Mouse (Mus musculus) liver, embryonic 12.5 days (tissue): ENCODE results near the gene Atp6v1b1. TPM values are rescaled to one million over a fixed set of nuclear protein-coding genes. Genes with fewer than 3 reads are reported as not detected.

ENCODE experiments used
- ATAC-seq: fragments of 200-750 bp; cut with Nextera tagmentation; 2 replicates; pipeline ENCODE4 v1.8.0; 2017; ENCODE audit warnings: moderate number of reproducible peaks, mild to moderate bottlenecking, moderate library complexity
- H3K27ac ChIP-seq: fragments of 300-500 bp; sonication (generic); 2 replicates; pipeline ENCODE4 v1.5.1; 2016; ENCODE audit warnings: mild to moderate bottlenecking
- H3K27me3 ChIP-seq: fragments of 300-500 bp; sonication (generic); replicated peaks from 2 replicates; pipeline ENCODE4 v1.6.1; 2016; ENCODE audit warnings: mild to moderate bottlenecking, moderate library complexity
- H3K36me3 ChIP-seq: fragments of 300-500 bp; sonication (generic); 2 replicates; pipeline ENCODE4 v1.6.1; 2016; ENCODE audit warnings: mild to moderate bottlenecking, moderate library complexity
- H3K4me1 ChIP-seq: fragments of 300-500 bp; sonication (generic); 2 replicates; pipeline ENCODE4 v1.6.1; 2016
- H3K4me2 ChIP-seq: fragments of 300-500 bp; sonication (generic); 2 replicates; pipeline ENCODE4 v1.6.1; 2016; ENCODE audit warnings: mild to moderate bottlenecking, moderate library complexity
- H3K4me3 ChIP-seq: fragments of 300-500 bp; sonication (generic); 2 replicates; pipeline ENCODE4 v1.5.1; 2016; ENCODE audit warnings: mild to moderate bottlenecking, moderate library complexity
- H3K9ac ChIP-seq: fragments of 300-500 bp; sonication (generic); 2 replicates; pipeline ENCODE4 v1.6.1; 2016; ENCODE audit warnings: mild to moderate bottlenecking, moderate library complexity
- H3K9me3 ChIP-seq: fragments of 300-500 bp; sonication (generic); replicated peaks from 2 replicates; pipeline ENCODE4 v1.6.1; 2016; ENCODE audit warnings: mild to moderate bottlenecking, moderate library complexity
- WGBS: fragments of 180-500 bp; shearing (Covaris S2); methylation state at CpG from one replicate; pipeline ENCODE4 v1.1.7; 2016; ENCODE audit not compliant: insufficient replicate concordance; 5-methylcytosine and 5-hydroxymethylcytosine counted together
- polyA plus RNA-seq: library from polyadenylated mRNA; unstranded; fragments of >200 nt; fragmentation: Nextera tagmentation; extraction: Ambion mirVana; gene quantifications from 2 replicates; pipeline ENCODE4 v1.2.1, GENCODE M21; 2016

The Atp6v1b1 gene
- polyA plus RNA-seq, 1 experiment from 2014 or later, result not detected

DNA sequence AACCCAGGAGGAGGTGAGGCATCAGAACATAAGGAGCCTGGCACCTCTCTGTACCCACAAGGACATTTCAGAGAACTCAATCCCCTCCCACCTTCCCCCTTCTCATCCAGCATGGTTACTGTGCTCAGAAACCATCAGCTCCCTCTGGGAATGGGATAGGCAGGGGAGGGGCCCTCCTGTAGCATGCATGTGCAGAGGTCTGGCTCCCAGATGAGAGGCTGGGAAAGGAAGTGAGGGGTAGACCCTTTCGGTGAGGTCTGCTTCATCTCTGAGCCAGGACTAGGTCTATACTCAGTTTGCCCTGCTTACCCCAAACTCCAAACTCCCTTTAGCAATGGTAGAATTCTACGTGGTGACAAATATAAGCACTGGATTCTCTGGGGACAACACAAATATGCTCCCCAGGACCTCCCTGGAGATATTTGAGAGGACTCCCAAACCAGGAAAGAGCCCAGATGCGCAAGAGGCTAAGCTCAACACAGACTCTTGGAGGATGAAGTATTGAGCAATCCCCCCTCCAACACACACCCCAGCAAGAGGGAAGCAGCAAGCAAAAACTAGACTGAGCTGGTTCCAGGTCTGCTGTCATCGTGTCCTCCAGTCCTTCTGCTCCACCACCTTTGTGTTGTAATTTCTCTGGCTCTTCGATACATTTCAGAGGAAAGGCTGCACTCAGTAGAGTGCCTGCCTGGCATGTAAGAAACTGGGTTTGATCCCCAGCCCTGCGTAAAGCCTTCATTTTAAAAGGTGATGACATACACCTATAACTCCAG, 34.9 kb upstream of the Atp6v1b1 start:
- Histone ChIP-seq H3K9me3 (no peaks in the 10 kb centered on the region), H3K27ac (no peak overlapping the region), H3K36me3 (no peaks in the 10 kb centered on the region), H3K4me1 (peaks cover 20% of the 10 kb centered on the region), H3K27me3 (peaks cover 100% of the 10 kb centered on the region), H3K9ac (no peak overlapping the region), H3K4me2 (no peak overlapping the region), H3K4me3 (no peak overlapping the region)
- ATAC-seq, result no peak
- 7% methylated on average over 6 of the region's 6 CpGs for WGBS

DNA sequence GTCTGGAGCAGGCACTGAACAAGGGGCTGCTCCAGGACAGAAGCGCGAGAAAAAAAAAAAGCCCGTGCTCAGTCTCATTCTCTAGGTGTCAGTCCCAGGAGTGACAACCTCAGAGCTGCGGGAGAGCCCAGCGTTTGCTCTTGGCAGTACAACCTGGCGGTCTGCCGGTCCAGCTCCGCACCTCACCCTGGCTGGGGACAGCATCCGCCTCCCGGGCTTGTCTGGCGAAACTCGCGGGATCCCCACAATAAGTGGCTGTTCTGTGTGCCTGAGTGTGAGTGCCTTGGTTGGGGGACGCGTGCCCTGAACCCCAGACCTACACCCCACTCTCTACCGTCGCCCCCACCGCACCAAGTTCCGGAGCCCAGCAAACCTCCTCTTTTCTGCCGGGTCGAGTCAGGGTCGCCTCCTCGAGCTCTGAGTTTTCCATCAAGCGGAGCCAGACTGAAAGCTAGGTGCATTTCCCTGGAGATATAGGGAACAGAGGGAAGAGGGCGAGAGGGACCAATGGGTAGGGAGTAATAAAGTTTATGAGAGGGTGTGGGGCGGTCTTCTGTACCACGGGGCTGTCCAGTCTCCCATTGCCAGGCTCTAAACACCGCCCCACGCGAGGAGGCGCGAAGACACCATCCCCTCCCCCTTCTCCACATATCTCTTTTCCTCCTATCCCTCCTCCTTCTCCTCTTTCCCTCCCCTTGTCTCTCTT, 32.3 kb upstream of the Atp6v1b1 start:
- H3K4me3 ChIP-seq, result peak overlapping the region; percentile 44

DNA sequence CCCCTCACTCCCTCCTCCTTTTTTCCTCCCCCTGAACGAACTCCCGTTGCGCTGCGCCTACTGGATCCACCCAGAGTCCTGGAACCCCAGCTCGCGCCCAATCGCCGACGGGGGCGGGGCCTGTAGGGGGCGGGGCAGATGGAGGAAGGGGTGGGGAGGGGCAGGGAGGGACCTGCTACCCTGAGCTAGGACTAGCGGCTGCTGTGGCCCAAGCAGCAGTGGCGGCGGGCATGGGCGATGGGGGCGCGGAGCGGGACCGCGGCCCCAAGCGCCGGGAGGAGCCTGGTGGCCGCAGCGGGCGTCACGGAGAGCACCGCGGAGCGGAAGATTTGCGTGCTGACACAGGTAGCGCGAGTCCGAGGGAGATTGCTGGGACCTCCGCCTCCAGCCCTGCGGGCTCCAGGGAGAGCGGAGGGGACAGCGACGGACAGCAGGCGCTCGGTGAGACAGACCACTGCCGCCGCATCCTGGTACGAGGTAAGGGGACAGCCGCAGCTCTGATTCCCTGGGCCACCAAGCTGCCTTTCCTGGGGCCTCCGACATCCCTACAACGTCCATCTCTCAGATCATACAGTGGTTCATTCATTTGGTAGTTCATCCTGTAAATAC, 31.6 kb upstream of the Atp6v1b1 start, which contains the start of gene Vax2:
Gene Vax2, plus strand, starts transcription at position 198 of the 609 bp plus-strand sequence.
- peaks cover 100% of the 10 kb centered on the region for H3K27me3 ChIP-seq
- peak within 1 kb of the TSS; percentile 69 for H3K4me2 ChIP-seq
- no peaks in the 10 kb centered on the region for H3K9me3 ChIP-seq
- H3K4me3 ChIP-seq, result peak within 1 kb of the TSS; percentile 44
- WGBS, result 2% methylated on average over 46 of the region's 46 CpGs
- H3K36me3 ChIP-seq, result no peaks in the 10 kb centered on the region
- H3K27ac ChIP-seq, result no peak within 1 kb of the TSS
- H3K9ac ChIP-seq, result no peak within 1 kb of the TSS
- H3K4me1 ChIP-seq, result peaks cover 20% of the 10 kb centered on the region
- ATAC-seq, result peak; percentile 78

More for the DNA sequence above, 32.3 kb upstream of the Atp6v1b1 start:
- 2% methylated on average over 32 of the region's 32 CpGs for WGBS
- Histone ChIP-seq H3K4me1 (peaks cover 20% of the 10 kb centered on the region), H3K36me3 (no peaks in the 10 kb centered on the region), H3K9me3 (no peaks in the 10 kb centered on the region), H3K4me2 (peak overlapping the region; percentile 69), H3K27ac (no peak overlapping the region), H3K27me3 (peaks cover 100% of the 10 kb centered on the region), H3K9ac (no peak overlapping the region)
- peak; percentile 58 for ATAC-seq

DNA sequence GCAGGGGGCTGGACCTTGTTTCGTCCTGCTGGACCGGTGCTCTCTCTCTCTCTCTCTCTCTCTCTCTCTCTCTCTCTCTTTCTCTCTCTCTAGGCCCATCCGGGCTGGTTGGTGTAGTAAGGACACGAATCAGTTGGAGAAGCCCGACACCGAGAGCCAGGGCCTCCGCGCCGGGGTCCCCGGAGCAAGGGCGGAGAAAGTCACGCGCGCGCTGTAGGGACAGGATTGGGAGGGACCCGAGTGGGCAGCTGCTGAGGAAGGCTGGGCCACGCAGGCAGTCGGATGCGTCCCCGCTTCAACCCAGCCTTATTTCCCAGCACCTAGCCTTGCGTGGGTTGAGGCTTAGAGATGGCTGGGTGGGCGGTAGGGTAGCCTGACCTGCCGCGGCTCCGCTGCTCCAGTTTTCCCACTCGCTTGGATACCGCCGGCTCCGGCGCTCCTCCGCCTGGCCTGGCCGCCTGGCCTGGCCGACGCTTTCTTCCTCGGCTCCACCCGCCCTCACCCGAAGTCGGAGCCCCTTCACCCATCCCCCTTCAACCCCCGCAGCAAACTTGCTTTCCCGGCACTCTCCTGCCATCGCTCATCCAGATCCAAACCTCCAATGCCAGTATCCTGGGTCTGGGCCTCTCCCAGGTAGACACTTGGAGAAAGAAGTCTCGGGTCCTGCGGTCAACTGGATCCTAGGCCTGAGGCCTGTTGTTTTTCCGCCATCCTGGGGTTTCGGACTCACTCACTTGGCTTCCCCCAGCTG, 30.9 kb upstream of the Atp6v1b1 start:
- Histone ChIP-seq H3K27ac (no peak overlapping the region), H3K27me3 (peaks cover 99% of the 10 kb centered on the region), H3K9ac (no peak overlapping the region), H3K4me1 (peaks cover 20% of the 10 kb centered on the region), H3K4me2 (peak overlapping the region; percentile 69), H3K9me3 (no peaks in the 10 kb centered on the region), H3K36me3 (no peaks in the 10 kb centered on the region), H3K4me3 (peak overlapping the region; percentile 44)
- WGBS, result 8% methylated on average over 45 of the region's 45 CpGs
- no peak for ATAC-seq

DNA sequence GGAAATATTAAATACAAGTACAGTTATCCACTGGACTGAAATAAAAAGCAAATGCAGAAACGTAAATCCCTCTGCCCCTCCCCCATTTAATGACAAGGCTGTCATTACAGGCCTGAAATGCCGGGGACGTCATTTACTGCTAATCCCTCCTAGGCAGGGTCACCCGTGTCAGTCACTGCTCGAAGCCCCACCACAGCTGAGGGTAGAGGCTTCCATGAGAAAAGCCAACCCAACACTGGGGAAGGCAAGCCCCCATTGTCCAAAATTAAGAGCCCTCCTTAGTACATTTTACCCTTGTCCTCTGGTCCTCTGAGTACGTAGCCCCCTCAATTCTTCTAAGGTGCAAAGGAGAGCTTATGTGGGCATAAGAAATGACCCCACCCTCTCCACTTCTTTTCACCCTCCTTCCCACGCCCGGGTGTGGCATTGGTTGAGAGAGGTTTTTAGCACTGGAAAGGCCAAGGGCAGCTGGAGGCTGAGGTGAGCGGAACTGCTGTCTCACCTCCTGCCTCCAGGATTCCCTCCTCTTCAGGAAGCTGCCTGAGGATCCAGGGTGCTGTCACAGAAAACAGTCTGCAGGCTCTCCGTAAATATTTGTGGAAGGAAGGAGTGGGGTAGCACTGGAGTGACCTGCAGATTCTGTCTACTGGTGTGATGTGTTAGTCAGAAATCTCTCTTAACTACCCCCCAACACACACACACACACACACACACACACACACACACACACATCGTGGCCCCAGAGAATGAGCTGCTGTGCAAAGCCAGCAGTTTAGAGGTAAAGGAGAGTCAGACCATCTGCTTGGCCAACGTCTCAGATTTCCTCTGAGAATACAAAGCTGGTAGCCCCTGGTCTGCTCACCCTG, 29.3 kb upstream of the Atp6v1b1 start:
- H3K4me2 ChIP-seq, result no peak overlapping the region
- H3K9ac ChIP-seq, result no peak overlapping the region
- H3K4me1 ChIP-seq, result peaks cover 20% of the 10 kb centered on the region
- H3K4me3 ChIP-seq, result no peak overlapping the region
- peaks cover 99% of the 10 kb centered on the region for H3K27me3 ChIP-seq
- WGBS, result 8% methylated on average over 12 of the region's 12 CpGs
- ATAC-seq, result no peak
- no peaks in the 10 kb centered on the region for H3K36me3 ChIP-seq
- no peaks in the 10 kb centered on the region for H3K9me3 ChIP-seq
- H3K27ac ChIP-seq, result no peak overlapping the region

DNA sequence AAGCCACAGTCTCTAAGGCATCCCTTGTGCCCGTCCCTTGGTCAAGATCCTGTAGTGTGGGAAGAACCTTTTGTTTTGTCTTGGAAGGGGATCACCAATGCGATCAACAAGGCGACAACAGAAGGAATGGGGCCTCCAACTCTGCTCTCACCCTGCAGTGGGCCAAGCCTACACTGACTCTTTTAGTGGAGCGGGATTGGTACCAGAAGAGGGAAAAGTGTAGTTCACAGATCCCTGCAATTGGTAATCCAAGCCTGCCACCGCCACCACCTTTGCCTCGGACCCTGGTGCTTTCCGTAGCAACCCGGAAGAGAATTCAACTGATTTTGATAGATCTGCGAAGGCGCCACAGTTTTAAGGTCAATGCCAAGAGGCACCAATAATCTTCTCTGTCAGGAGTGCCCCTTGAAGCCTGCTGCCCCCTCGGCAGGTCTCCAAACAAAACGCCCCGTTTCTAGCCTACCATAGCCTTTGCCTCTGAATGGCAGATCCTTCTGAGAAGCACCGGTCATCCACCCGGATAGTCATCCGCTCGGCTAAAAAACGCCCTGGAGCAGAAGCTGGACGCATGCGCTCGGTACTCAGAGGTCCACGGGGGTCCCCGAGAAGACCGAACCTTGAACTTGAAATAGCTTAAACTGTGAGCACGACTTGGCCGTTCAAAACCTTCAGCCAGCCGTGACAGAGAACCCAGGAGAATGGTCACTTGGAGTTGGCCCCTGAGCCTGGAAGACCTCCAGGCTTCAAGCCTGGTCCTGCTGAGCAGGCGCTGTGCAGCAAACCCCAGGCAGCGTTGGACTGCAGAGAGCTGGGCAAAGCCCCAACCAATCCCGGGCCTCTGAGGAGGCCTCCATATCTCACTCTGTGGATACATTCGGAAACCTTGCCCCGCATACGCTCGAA, 28.3 kb upstream of the Atp6v1b1 start:
- H3K9ac ChIP-seq, result no peak overlapping the region
- peaks cover 20% of the 10 kb centered on the region for H3K4me1 ChIP-seq
- no peak overlapping the region for H3K4me3 ChIP-seq
- H3K4me2 ChIP-seq, result no peak overlapping the region
- no peak overlapping the region for H3K27ac ChIP-seq
- peaks cover 98% of the 10 kb centered on the region for H3K27me3 ChIP-seq
- H3K9me3 ChIP-seq, result no peaks in the 10 kb centered on the region
- no peak for ATAC-seq
- WGBS, result 3% methylated on average over 34 of the region's 34 CpGs
- no peaks in the 10 kb centered on the region for H3K36me3 ChIP-seq

DNA sequence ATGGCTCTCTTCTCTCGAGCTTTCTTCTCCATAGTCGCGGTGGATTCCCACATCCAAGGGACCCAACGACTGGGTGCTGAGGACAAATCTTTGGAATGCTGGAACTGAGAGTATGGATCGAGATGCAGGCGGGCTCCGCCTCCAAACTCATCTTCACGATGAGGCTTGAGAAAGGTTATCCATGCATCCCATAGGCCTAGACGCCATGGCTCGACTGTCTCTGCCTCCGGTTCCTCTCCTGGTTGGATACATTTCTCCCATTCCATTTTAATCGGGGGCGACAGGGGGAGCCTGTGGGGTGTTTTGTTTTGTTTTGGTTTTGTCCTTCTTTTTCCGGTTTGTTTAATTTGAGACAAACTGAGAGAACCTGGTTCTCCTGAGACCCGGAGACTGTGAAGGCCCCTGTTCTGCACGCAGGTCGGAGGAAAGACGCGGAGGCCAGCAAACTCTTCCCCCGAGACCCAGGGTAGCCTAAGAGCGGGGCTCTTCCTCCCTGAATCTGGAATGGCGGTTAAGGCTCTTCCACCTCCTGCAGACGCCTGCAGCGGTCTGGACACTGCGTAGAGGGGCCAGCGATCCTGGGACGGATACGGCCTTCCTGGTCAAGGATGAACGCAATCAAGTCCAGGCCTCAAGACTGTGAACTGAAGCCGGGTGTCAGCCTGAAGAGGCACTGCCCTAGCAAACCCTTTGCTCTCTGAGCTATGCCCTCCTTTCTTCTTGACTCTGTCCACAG, 27.2 kb upstream of the Atp6v1b1 start:
- no peaks in the 10 kb centered on the region for H3K9me3 ChIP-seq
- H3K9ac ChIP-seq, result no peak overlapping the region
- 0 out of 2 replicates have a peak overlapping the region, but pooled peaks have one; percentile 3 for H3K4me2 ChIP-seq
- ATAC-seq, result no peak
- no peak overlapping the region for H3K27ac ChIP-seq
- 4% methylated on average over 30 of the region's 30 CpGs for WGBS
- H3K4me1 ChIP-seq, result peaks cover 17% of the 10 kb centered on the region
- no peak overlapping the region for H3K4me3 ChIP-seq
- no peaks in the 10 kb centered on the region for H3K36me3 ChIP-seq
- H3K27me3 ChIP-seq, result peaks cover 96% of the 10 kb centered on the region

DNA sequence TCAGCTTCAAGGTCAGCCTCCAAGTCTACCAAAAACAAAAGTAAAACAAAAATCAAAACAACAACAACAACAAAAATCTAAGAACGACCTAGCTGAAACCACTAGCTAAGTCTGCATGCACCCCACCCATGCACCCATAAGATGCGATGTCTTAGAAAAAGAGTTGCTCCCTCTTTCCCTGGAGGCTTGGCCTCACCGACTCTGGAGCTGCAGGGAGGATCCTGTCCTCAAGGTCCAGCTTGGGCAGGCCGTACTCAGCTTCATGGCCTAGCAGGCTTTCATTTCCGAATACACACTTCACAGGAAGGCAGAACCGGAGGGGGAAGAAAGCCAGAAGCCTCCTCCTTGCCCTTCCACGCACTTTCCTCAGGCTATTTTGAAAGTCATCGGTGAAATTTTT, 25.8 kb upstream of the Atp6v1b1 start:
- H3K4me3 ChIP-seq, result no peak overlapping the region
- no peak overlapping the region for H3K27ac ChIP-seq
- no peak for ATAC-seq
- no peak overlapping the region for H3K4me2 ChIP-seq
- no peaks in the 10 kb centered on the region for H3K9me3 ChIP-seq
- 5% methylated on average over 8 of the region's 8 CpGs for WGBS
- peaks cover 3% of the 10 kb centered on the region; the same call in 1 of the 2 replicates for H3K4me1 ChIP-seq
- no peak overlapping the region for H3K9ac ChIP-seq
- no peaks in the 10 kb centered on the region for H3K36me3 ChIP-seq
- peaks cover 96% of the 10 kb centered on the region for H3K27me3 ChIP-seq

DNA sequence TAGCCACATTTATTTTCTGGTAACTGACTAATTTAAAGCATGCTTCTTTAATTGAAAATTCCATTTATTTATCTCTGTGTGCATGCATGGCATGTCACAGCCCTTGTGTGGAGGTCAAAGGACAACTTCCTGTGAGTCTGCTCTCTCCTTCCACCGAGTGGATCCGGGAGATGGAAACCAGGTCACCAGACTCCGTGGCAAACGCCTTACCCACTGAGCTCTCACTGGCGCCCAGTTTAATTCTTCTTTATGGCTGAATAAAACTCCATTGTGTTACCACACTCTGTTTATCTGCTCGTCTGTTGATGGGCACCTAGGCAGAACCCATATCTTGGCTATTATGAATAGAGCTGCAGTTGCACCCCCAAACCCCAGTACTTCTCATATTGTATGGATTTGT, 20.3 kb upstream of the Atp6v1b1 start:
- no peak overlapping the region for H3K4me2 ChIP-seq
- no peak for ATAC-seq
- H3K36me3 ChIP-seq, result no peaks in the 10 kb centered on the region
- no peak overlapping the region for H3K9ac ChIP-seq
- H3K4me3 ChIP-seq, result no peak overlapping the region
- no peaks in the 10 kb centered on the region for H3K9me3 ChIP-seq
- H3K4me1 ChIP-seq, result no peaks in the 10 kb centered on the region
- H3K27me3 ChIP-seq, result peaks cover 67% of the 10 kb centered on the region
- no peak overlapping the region for H3K27ac ChIP-seq
- WGBS, result 10% methylated on average over 6 of the region's 6 CpGs

DNA sequence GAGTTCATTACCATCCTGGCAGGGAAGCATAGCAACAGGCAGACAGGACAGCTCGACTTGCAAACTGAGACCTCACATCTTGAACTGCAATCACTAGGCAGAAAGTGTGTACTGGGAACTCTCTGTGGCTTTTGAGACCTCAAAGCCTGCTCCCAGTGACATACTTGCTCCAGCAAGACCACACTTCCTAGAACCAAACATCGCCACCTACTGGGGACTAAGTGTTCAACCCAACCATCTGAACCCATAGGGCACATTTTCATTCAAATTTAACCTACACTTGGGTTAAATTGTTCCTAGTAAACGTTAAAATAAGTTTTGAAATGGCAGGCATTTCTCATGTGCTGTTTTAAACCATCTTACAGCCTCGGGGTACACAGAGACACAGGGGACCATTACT, 15.6 kb upstream of the Atp6v1b1 start:
- 28% methylated on average over 4 of the region's 4 CpGs for WGBS
- H3K4me1 ChIP-seq, result no peaks in the 10 kb centered on the region
- H3K27ac ChIP-seq, result no peak overlapping the region
- no peaks in the 10 kb centered on the region for H3K36me3 ChIP-seq
- no peak for ATAC-seq
- peaks cover 47% of the 10 kb centered on the region for H3K27me3 ChIP-seq
- no peak overlapping the region for H3K4me2 ChIP-seq
- H3K9me3 ChIP-seq, result no peaks in the 10 kb centered on the region
- H3K4me3 ChIP-seq, result no peak overlapping the region
- no peak overlapping the region for H3K9ac ChIP-seq
